Mouse (Mus musculus): ENCODE measurements around the gene Ppp6c. TPM values are rescaled to one million over a fixed set of nuclear protein-coding genes. Genes with fewer than 3 reads are reported as not detected.
"Not testable (repeated sequence)": the region's sequence is repeated elsewhere in the genome, so short reads cannot be mapped to it uniquely, and the experiment has no call there.

Gene Ppp6c
- polyA plus RNA-seq (2014; fragmentation: Nextera tagmentation; extraction: Ambion mirVana): 67.4 and 79.0 TPM in 2 replicates

- peak within 1 kb of the TSS; percentile 90 for H3K27ac ChIP-seq (ENCODE audit: low read depth, low read length)
- H3K36me3 ChIP-seq (ENCODE audit: control insufficient read depth, insufficient read depth, low read length): no peaks in the 10 kb centered on the region
- H3K4me2 ChIP-seq (replicated peaks; ENCODE audit: low read depth, low read length): peak within 1 kb of the TSS; percentile 69
- H3K4me3 ChIP-seq (ENCODE audit: low read length): peak within 1 kb of the TSS; percentile 69
- ATAC-seq (ENCODE audit: low FRiP score, low TSS enrichment): peak; percentile 99
- peak within 1 kb of the TSS; percentile 85 for H3K9ac ChIP-seq (ENCODE audit: low read depth, low read length)
- H3K27me3 ChIP-seq (ENCODE audit: control insufficient read depth, insufficient read depth, low read length): no peaks in the 10 kb centered on the region
- H3K9me3 ChIP-seq (ENCODE audit: control insufficient read depth, low read length): no peaks in the 10 kb centered on the region
- H3K4me1 ChIP-seq (ENCODE audit: control insufficient read depth, insufficient read depth, low read length): peaks cover 11% of the 10 kb centered on the region
- WGBS: under 1% methylated on average over 55 of the region's 56 CpGs
Measured at GRCm38 (mm10) chr2:39226019-39226640, at the start of gene Ppp6c. Gene Ppp6c, minus strand, starts transcription at chr2:39226451.

- Histone ChIP-seq H3K36me3 (ENCODE audit: control insufficient read depth, insufficient read depth, low read length) (no peaks in the 10 kb centered on the region), H3K4me2 (replicated peaks; ENCODE audit: low read depth, low read length) (no peak overlapping the region), H3K9me3 (ENCODE audit: control insufficient read depth, low read length) (no peaks in the 10 kb centered on the region), H3K27me3 (ENCODE audit: control insufficient read depth, insufficient read depth, low read length) (no peaks in the 10 kb centered on the region), H3K4me1 (ENCODE audit: control insufficient read depth, insufficient read depth, low read length) (no peaks in the 10 kb centered on the region), H3K9ac (ENCODE audit: low read depth, low read length) (no peak overlapping the region), H3K27ac (ENCODE audit: low read depth, low read length) (no peak overlapping the region), H3K4me3 (ENCODE audit: low read length) (no peak overlapping the region)
- 0 out of 2 replicates have a peak, but pooled peaks have one; percentile 24 for ATAC-seq (ENCODE audit: low FRiP score, low TSS enrichment)
- 57% methylated on average over 3 of the region's 3 CpGs for WGBS
Measured at GRCm38 (mm10) chr2:39268357-39268756, 42.1 kb upstream of the Ppp6c start.

GRCm38 (mm10) chr2:39252275-39252674 lies 26.0 kb upstream of the Ppp6c start:
- H3K4me1 ChIP-seq (ENCODE audit: control insufficient read depth, insufficient read depth, low read length); H3K27ac ChIP-seq (ENCODE audit: low read depth, low read length); H3K9me3 ChIP-seq (ENCODE audit: control insufficient read depth, low read length); H3K27me3 ChIP-seq (ENCODE audit: control insufficient read depth, insufficient read depth, low read length); H3K4me2 ChIP-seq (replicated peaks; ENCODE audit: low read depth, low read length); H3K9ac ChIP-seq (ENCODE audit: low read depth, low read length); ATAC-seq (ENCODE audit: low FRiP score, low TSS enrichment); H3K36me3 ChIP-seq (ENCODE audit: control insufficient read depth, insufficient read depth, low read length); H3K4me3 ChIP-seq (ENCODE audit: low read length): not testable (repeated sequence)
- WGBS: 95% methylated on average over 11 of the region's 11 CpGs

GRCm38 (mm10) chr2:39246862-39247261 lies 20.6 kb upstream of the Ppp6c start:
- ATAC-seq (ENCODE audit: low FRiP score, low TSS enrichment); H3K4me1 ChIP-seq (ENCODE audit: control insufficient read depth, insufficient read depth, low read length); H3K4me3 ChIP-seq (ENCODE audit: low read length); H3K9me3 ChIP-seq (ENCODE audit: control insufficient read depth, low read length); H3K27me3 ChIP-seq (ENCODE audit: control insufficient read depth, insufficient read depth, low read length); H3K27ac ChIP-seq (ENCODE audit: low read depth, low read length); H3K9ac ChIP-seq (ENCODE audit: low read depth, low read length); H3K36me3 ChIP-seq (ENCODE audit: control insufficient read depth, insufficient read depth, low read length); H3K4me2 ChIP-seq (replicated peaks; ENCODE audit: low read depth, low read length): not testable (repeated sequence)
- 86% methylated on average over 7 of the region's 11 CpGs for WGBS

GRCm38 (mm10) chr2:39226731-39227130 lies 480 bp upstream of the Ppp6c start:
- Histone ChIP-seq H3K27me3 (ENCODE audit: control insufficient read depth, insufficient read depth, low read length) (no peaks in the 10 kb centered on the region), H3K4me1 (ENCODE audit: control insufficient read depth, insufficient read depth, low read length) (peaks cover 11% of the 10 kb centered on the region), H3K36me3 (ENCODE audit: control insufficient read depth, insufficient read depth, low read length) (no peaks in the 10 kb centered on the region), H3K9ac (ENCODE audit: low read depth, low read length) (peak overlapping the region; percentile 85; the same call in 1 of the 2 replicates), H3K4me2 (replicated peaks; ENCODE audit: low read depth, low read length) (peak overlapping the region; percentile 41), H3K4me3 (ENCODE audit: low read length) (peak overlapping the region; percentile 69), H3K27ac (ENCODE audit: low read depth, low read length) (no peak overlapping the region), H3K9me3 (ENCODE audit: control insufficient read depth, low read length) (no peaks in the 10 kb centered on the region)
- ATAC-seq (ENCODE audit: low FRiP score, low TSS enrichment): peak; percentile 1; the same call in 1 of the 2 replicates
- WGBS: 31% methylated on average over 3 of the region's 3 CpGs

GRCm38 (mm10) chr2:39225331-39226018 lies 776 bp downstream of the Ppp6c start:
- H3K27ac ChIP-seq (ENCODE audit: low read depth, low read length): peak overlapping the region; percentile 90
- H3K27me3 ChIP-seq (ENCODE audit: control insufficient read depth, insufficient read depth, low read length); H3K9me3 ChIP-seq (ENCODE audit: control insufficient read depth, low read length); H3K36me3 ChIP-seq (ENCODE audit: control insufficient read depth, insufficient read depth, low read length): not testable (repeated sequence)
- peak; percentile 71 for ATAC-seq (ENCODE audit: low FRiP score, low TSS enrichment)
- 4% methylated on average over 24 of the region's 36 CpGs for WGBS
- peak overlapping the region; percentile 85 for H3K9ac ChIP-seq (ENCODE audit: low read depth, low read length)
- H3K4me3 ChIP-seq (ENCODE audit: low read length): peak overlapping the region; percentile 69
- peaks cover 11% of the 10 kb centered on the region for H3K4me1 ChIP-seq (ENCODE audit: control insufficient read depth, insufficient read depth, low read length)
- peak overlapping the region; percentile 69 for H3K4me2 ChIP-seq (replicated peaks; ENCODE audit: low read depth, low read length)

- Histone ChIP-seq H3K27ac (ENCODE audit: low read depth, low read length) (no peak overlapping the region), H3K4me2 (replicated peaks; ENCODE audit: low read depth, low read length) (peak overlapping the region; percentile 69), H3K4me1 (ENCODE audit: control insufficient read depth, insufficient read depth, low read length) (peaks cover 11% of the 10 kb centered on the region), H3K9me3 (ENCODE audit: control insufficient read depth, low read length) (no peaks in the 10 kb centered on the region), H3K27me3 (ENCODE audit: control insufficient read depth, insufficient read depth, low read length) (no peaks in the 10 kb centered on the region), H3K9ac (ENCODE audit: low read depth, low read length) (peak overlapping the region; percentile 85; the same call in 1 of the 2 replicates), H3K36me3 (ENCODE audit: control insufficient read depth, insufficient read depth, low read length) (no peaks in the 10 kb centered on the region), H3K4me3 (ENCODE audit: low read length) (peak overlapping the region; percentile 69; the same call in 1 of the 2 replicates)
- no peak for ATAC-seq (ENCODE audit: low FRiP score, low TSS enrichment)
Measured at GRCm38 (mm10) chr2:39224621-39225020, 1.6 kb downstream of the Ppp6c start.

- Histone ChIP-seq H3K9me3 (ENCODE audit: control insufficient read depth, low read length) (no peaks in the 10 kb centered on the region), H3K4me3 (ENCODE audit: low read length) (no peak overlapping the region), H3K27ac (ENCODE audit: low read depth, low read length) (no peak overlapping the region), H3K27me3 (ENCODE audit: control insufficient read depth, insufficient read depth, low read length) (no peaks in the 10 kb centered on the region), H3K4me2 (replicated peaks; ENCODE audit: low read depth, low read length) (no peak overlapping the region), H3K36me3 (ENCODE audit: control insufficient read depth, insufficient read depth, low read length) (no peaks in the 10 kb centered on the region), H3K9ac (ENCODE audit: low read depth, low read length) (no peak overlapping the region), H3K4me1 (ENCODE audit: control insufficient read depth, insufficient read depth, low read length) (peaks cover 10% of the 10 kb centered on the region)
- 94% methylated on average over 6 of the region's 6 CpGs for WGBS
- ATAC-seq (ENCODE audit: low FRiP score, low TSS enrichment): no peak
Measured at GRCm38 (mm10) chr2:39220010-39220409, 6.2 kb downstream of the Ppp6c start.

GRCm38 (mm10) chr2:39219034-39219433 lies 7.2 kb downstream of the Ppp6c start:
- H3K4me3 ChIP-seq (ENCODE audit: low read length): no peak overlapping the region
- H3K27ac ChIP-seq (ENCODE audit: low read depth, low read length): no peak overlapping the region
- no peaks in the 10 kb centered on the region for H3K27me3 ChIP-seq (ENCODE audit: control insufficient read depth, insufficient read depth, low read length)
- no peak overlapping the region for H3K9ac ChIP-seq (ENCODE audit: low read depth, low read length)
- WGBS: 89% methylated on average over 3 of the region's 3 CpGs
- H3K4me1 ChIP-seq (ENCODE audit: control insufficient read depth, insufficient read depth, low read length): 0 out of 2 replicates have a peak, but pooled peaks cover 4% of the 10 kb centered on the region
- ATAC-seq (ENCODE audit: low FRiP score, low TSS enrichment): no peak
- H3K9me3 ChIP-seq (ENCODE audit: control insufficient read depth, low read length): no peaks in the 10 kb centered on the region
- no peak overlapping the region for H3K4me2 ChIP-seq (replicated peaks; ENCODE audit: low read depth, low read length)
- H3K36me3 ChIP-seq (ENCODE audit: control insufficient read depth, insufficient read depth, low read length): no peaks in the 10 kb centered on the region

All from kidney, embryonic 14.5 days (tissue).